Mouse (Mus musculus) hindbrain, embryonic 15.5 days (tissue): ENCODE measurements around the gene Slc22a2. TPM values are rescaled to one million over a fixed set of nuclear protein-coding genes. Genes with fewer than 3 reads are reported as not detected.

Experiments
- ATAC-seq: fragments of 200-750 bp; cut with Nextera tagmentation; 2 replicates; pipeline ENCODE4 v1.8.0; 2017; ENCODE audit warnings: low read depth, moderate number of reproducible peaks, moderate TSS enrichment; ENCODE audit not compliant: low FRiP score
- H3K27ac ChIP-seq: fragments of 300-500 bp; sonication (generic); replicated peaks from 2 replicates; pipeline ENCODE4 v1.5.1; 2015; ENCODE audit warnings: mild to moderate bottlenecking, inconsistent platforms
- H3K27me3 ChIP-seq: fragments of 300-500 bp; sonication (generic); 2 replicates; pipeline ENCODE4 v1.6.1; 2015; ENCODE audit warnings: control low read depth, inconsistent platforms
- H3K36me3 ChIP-seq: fragments of 300-500 bp; sonication (generic); 2 replicates; pipeline ENCODE4 v1.6.1; 2015; ENCODE audit warnings: control low read depth, inconsistent platforms
- H3K4me1 ChIP-seq: fragments of 300-500 bp; sonication (generic); replicated peaks from 2 replicates; pipeline ENCODE4 v1.6.1; 2015; ENCODE audit warnings: control low read depth, inconsistent platforms
- H3K4me2 ChIP-seq: fragments of 300-500 bp; sonication (generic); 2 replicates; pipeline ENCODE4 v1.6.1; 2015; ENCODE audit warnings: moderate library complexity, mild to moderate bottlenecking, inconsistent platforms
- H3K4me3 ChIP-seq: fragments of 300-500 bp; sonication (generic); 2 replicates; pipeline ENCODE4 v1.5.1; 2015; ENCODE audit warnings: mild to moderate bottlenecking, inconsistent platforms
- H3K9ac ChIP-seq: fragments of 300-500 bp; sonication (generic); 2 replicates; pipeline ENCODE4 v1.6.1; 2015; ENCODE audit warnings: inconsistent platforms
- H3K9me3 ChIP-seq: fragments of 300-500 bp; sonication (generic); 2 replicates; pipeline ENCODE4 v1.6.1; 2016; ENCODE audit warnings: control low read depth, inconsistent platforms
- WGBS: fragments of 180-500 bp; shearing (Covaris S2); methylation state at CpG from one replicate; pipeline ENCODE4 v1.1.7; 2015; 5-methylcytosine and 5-hydroxymethylcytosine counted together
- polyA plus RNA-seq: library from polyadenylated mRNA; unstranded; fragments of >200 nt; fragmentation: Nextera tagmentation; extraction: Ambion mirVana; gene quantifications from 2 replicates; pipeline ENCODE4 v1.2.1, GENCODE M21; 2015

Gene Slc22a2
- polyA plus RNA-seq, 1 experiment from 2014 or later = 1.5 TPM

- ATAC-seq = no peak
- Histone ChIP-seq H3K36me3 (no peaks in the 10 kb centered on the region), H3K27ac (no peak overlapping the region), H3K4me2 (no peak overlapping the region), H3K4me3 (no peak overlapping the region), H3K4me1 (peaks cover 8% of the 10 kb centered on the region), H3K9me3 (no peaks in the 10 kb centered on the region), H3K9ac (no peak overlapping the region), H3K27me3 (no peaks in the 10 kb centered on the region)
- WGBS = 84% methylated on average over 4 of the region's 4 CpGs
These were observed 7.1 kb downstream of the Slc22a2 start for GRCm38 (mm10) chr17:12590911-12591625.

GRCm38 (mm10) chr17:12595846-12596515 is 12.0 kb downstream of the Slc22a2 start:
- ATAC-seq = no peak
- H3K9me3 ChIP-seq = no peaks in the 10 kb centered on the region
- H3K9ac ChIP-seq = no peak overlapping the region
- no peak overlapping the region for H3K27ac ChIP-seq
- no peaks in the 10 kb centered on the region for H3K4me1 ChIP-seq
- no peaks in the 10 kb centered on the region for H3K36me3 ChIP-seq
- H3K4me2 ChIP-seq = no peak overlapping the region
- H3K4me3 ChIP-seq = no peak overlapping the region
- WGBS = 65% methylated on average over 13 of the region's 13 CpGs
- H3K27me3 ChIP-seq = no peaks in the 10 kb centered on the region

- H3K4me1 ChIP-seq = no peaks in the 10 kb centered on the region
- H3K27ac ChIP-seq = no peak overlapping the region
- WGBS = 64% methylated on average over 1 of the region's 1 CpGs
- H3K9me3 ChIP-seq = no peaks in the 10 kb centered on the region
- H3K4me2 ChIP-seq = no peak overlapping the region
- H3K4me3 ChIP-seq = no peak overlapping the region
- H3K9ac ChIP-seq = no peak overlapping the region
- no peak for ATAC-seq
- H3K27me3 ChIP-seq = no peaks in the 10 kb centered on the region
- H3K36me3 ChIP-seq = no peaks in the 10 kb centered on the region
These were observed 22.7 kb downstream of the Slc22a2 start for GRCm38 (mm10) chr17:12606634-12607033.

GRCm38 (mm10) chr17:12607202-12607601 is 23.3 kb downstream of the Slc22a2 start:
- Histone ChIP-seq H3K9ac (no peak overlapping the region), H3K27me3 (no peaks in the 10 kb centered on the region), H3K4me3 (no peak overlapping the region), H3K4me1 (no peaks in the 10 kb centered on the region), H3K27ac (no peak overlapping the region), H3K36me3 (no peaks in the 10 kb centered on the region), H3K4me2 (no peak overlapping the region), H3K9me3 (no peaks in the 10 kb centered on the region)
- ATAC-seq = no peak

GRCm38 (mm10) chr17:12614511-12615385 is 30.8 kb downstream of the Slc22a2 start:
- no peak overlapping the region for H3K4me2 ChIP-seq
- no peaks in the 10 kb centered on the region for H3K4me1 ChIP-seq
- no peak overlapping the region for H3K4me3 ChIP-seq
- no peak overlapping the region for H3K27ac ChIP-seq
- no peak overlapping the region for H3K9ac ChIP-seq
- 90% methylated on average over 15 of the region's 15 CpGs for WGBS
- no peaks in the 10 kb centered on the region for H3K27me3 ChIP-seq
- no peak for ATAC-seq
- no peaks in the 10 kb centered on the region for H3K36me3 ChIP-seq
- no peaks in the 10 kb centered on the region for H3K9me3 ChIP-seq

- Histone ChIP-seq H3K27me3 (no peaks in the 10 kb centered on the region), H3K9ac (no peak overlapping the region), H3K36me3 (no peaks in the 10 kb centered on the region), H3K4me1 (no peaks in the 10 kb centered on the region), H3K9me3 (no peaks in the 10 kb centered on the region), H3K27ac (no peak overlapping the region), H3K4me3 (no peak overlapping the region), H3K4me2 (no peak overlapping the region)
- ATAC-seq = no peak
- 72% methylated on average over 4 of the region's 4 CpGs for WGBS
These were observed 31.5 kb downstream of the Slc22a2 start for GRCm38 (mm10) chr17:12615429-12615828.

GRCm38 (mm10) chr17:12619641-12620040 is 35.7 kb downstream of the Slc22a2 start:
- Histone ChIP-seq H3K27ac (no peak overlapping the region), H3K4me3 (no peak overlapping the region), H3K9ac (no peak overlapping the region), H3K36me3 (no peaks in the 10 kb centered on the region), H3K4me2 (no peak overlapping the region), H3K9me3 (no peaks in the 10 kb centered on the region), H3K27me3 (no peaks in the 10 kb centered on the region), H3K4me1 (no peaks in the 10 kb centered on the region)
- WGBS = 92% methylated on average over 2 of the region's 2 CpGs
- ATAC-seq = no peak

GRCm38 (mm10) chr17:12627983-12628382 is 44.1 kb downstream of the Slc22a2 start:
- Histone ChIP-seq H3K9me3 (no peaks in the 10 kb centered on the region), H3K36me3 (no peaks in the 10 kb centered on the region), H3K27ac (no peak overlapping the region), H3K4me2 (no peak overlapping the region), H3K9ac (no peak overlapping the region), H3K4me1 (peaks cover 3% of the 10 kb centered on the region; the same call in 1 of the 2 replicates), H3K27me3 (no peaks in the 10 kb centered on the region), H3K4me3 (no peak overlapping the region)
- no peak for ATAC-seq
- WGBS = 89% methylated on average over 4 of the region's 4 CpGs

GRCm38 (mm10) chr17:12630976-12631730 is 47.2 kb downstream of the Slc22a2 start:
- Histone ChIP-seq H3K4me1 (peaks cover 3% of the 10 kb centered on the region; the same call in 1 of the 2 replicates), H3K27me3 (no peaks in the 10 kb centered on the region), H3K4me3 (no peak overlapping the region), H3K4me2 (no peak overlapping the region), H3K36me3 (no peaks in the 10 kb centered on the region), H3K27ac (no peak overlapping the region), H3K9me3 (no peaks in the 10 kb centered on the region), H3K9ac (no peak overlapping the region)
- ATAC-seq = no peak
- 46% methylated on average over 6 of the region's 6 CpGs for WGBS

GRCm38 (mm10) chr17:12631771-12632600 is 48.1 kb downstream of the Slc22a2 start:
- no peaks in the 10 kb centered on the region for H3K27me3 ChIP-seq
- no peaks in the 10 kb centered on the region for H3K9me3 ChIP-seq
- H3K36me3 ChIP-seq = no peaks in the 10 kb centered on the region
- WGBS = 36% methylated on average over 7 of the region's 7 CpGs
- no peak overlapping the region for H3K4me2 ChIP-seq
- H3K4me1 ChIP-seq = peaks cover 3% of the 10 kb centered on the region; the same call in 1 of the 2 replicates
- no peak overlapping the region for H3K4me3 ChIP-seq
- no peak overlapping the region for H3K9ac ChIP-seq
- no peak overlapping the region for H3K27ac ChIP-seq
- ATAC-seq = no peak

- H3K9ac ChIP-seq = no peak overlapping the region
- no peak overlapping the region for H3K4me3 ChIP-seq
- H3K27me3 ChIP-seq = no peaks in the 10 kb centered on the region
- no peaks in the 10 kb centered on the region for H3K9me3 ChIP-seq
- peaks cover 3% of the 10 kb centered on the region; the same call in 1 of the 2 replicates for H3K4me1 ChIP-seq
- H3K36me3 ChIP-seq = no peaks in the 10 kb centered on the region
- WGBS = 55% methylated on average over 4 of the region's 4 CpGs
- no peak overlapping the region for H3K27ac ChIP-seq
- ATAC-seq = no peak
- H3K4me2 ChIP-seq = no peak overlapping the region
These were observed 50.9 kb downstream of the Slc22a2 start for GRCm38 (mm10) chr17:12634814-12635213.
